Mouse (Mus musculus) limb, embryonic 13.5 days (tissue): ENCODE measurements around the gene Sparc. TPM values are rescaled to one million over a fixed set of nuclear protein-coding genes. Genes with fewer than 3 reads are reported as not detected.
A peak's percentile ranks its signal among the peaks of the same experiment; 100 is the strongest.
"Not testable (repeated sequence)": the region's sequence is repeated elsewhere in the genome, so short reads cannot be mapped to it uniquely, and the experiment has no call there.

Experiments used
- ATAC-seq: fragments of 200-750 bp; cut with Nextera tagmentation; 2 replicates; pipeline ENCODE4 v1.8.0; 2017; ENCODE audit warnings: low read depth, moderate number of reproducible peaks, moderate TSS enrichment; ENCODE audit not compliant: low FRiP score
- H3K27ac ChIP-seq: fragments of 300-500 bp; sonication (generic); 2 replicates; pipeline ENCODE4 v1.5.1; 2015; ENCODE audit warnings: inconsistent platforms, mild to moderate bottlenecking, moderate library complexity
- H3K27me3 ChIP-seq: fragments of 300-500 bp; sonication (generic); 2 replicates; pipeline ENCODE4 v1.6.1; 2015; ENCODE audit warnings: mild to moderate bottlenecking, inconsistent platforms
- H3K36me3 ChIP-seq: fragments of 300-500 bp; sonication (generic); 2 replicates; pipeline ENCODE4 v1.6.1; 2015; ENCODE audit warnings: inconsistent platforms, mild to moderate bottlenecking, moderate library complexity
- H3K4me1 ChIP-seq: fragments of 300-500 bp; sonication (generic); 2 replicates; pipeline ENCODE4 v1.6.1; 2015; ENCODE audit warnings: inconsistent platforms
- H3K4me2 ChIP-seq: fragments of 300-500 bp; sonication (generic); replicated peaks from 2 replicates; pipeline ENCODE4 v1.6.1; 2015; ENCODE audit warnings: inconsistent platforms, mild to moderate bottlenecking, moderate library complexity
- H3K4me3 ChIP-seq: fragments of 300-500 bp; sonication (generic); 2 replicates; pipeline ENCODE4 v1.5.1; 2015; ENCODE audit warnings: moderate library complexity, mild to moderate bottlenecking, inconsistent platforms
- H3K9ac ChIP-seq: fragments of 300-500 bp; sonication (generic); 2 replicates; pipeline ENCODE4 v1.6.1; 2015; ENCODE audit warnings: mild to moderate bottlenecking, inconsistent platforms
- H3K9me3 ChIP-seq: fragments of 300-500 bp; sonication (generic); 2 replicates; pipeline ENCODE4 v1.6.1; 2016; ENCODE audit warnings: inconsistent platforms
- WGBS: fragments of 180-500 bp; shearing (Covaris S2); methylation state at CpG from one replicate; pipeline ENCODE4 v1.1.7; 2015; 5-methylcytosine and 5-hydroxymethylcytosine counted together
- polyA plus RNA-seq: library from polyadenylated mRNA; unstranded; fragments of >200 nt; fragmentation: Nextera tagmentation; extraction: Ambion mirVana; gene quantifications from 2 replicates; pipeline ENCODE4 v1.2.1, GENCODE M21; 2015

The Sparc gene
- polyA plus RNA-seq, 1 experiment from 2014 or later: 1,317 TPM

DNA sequence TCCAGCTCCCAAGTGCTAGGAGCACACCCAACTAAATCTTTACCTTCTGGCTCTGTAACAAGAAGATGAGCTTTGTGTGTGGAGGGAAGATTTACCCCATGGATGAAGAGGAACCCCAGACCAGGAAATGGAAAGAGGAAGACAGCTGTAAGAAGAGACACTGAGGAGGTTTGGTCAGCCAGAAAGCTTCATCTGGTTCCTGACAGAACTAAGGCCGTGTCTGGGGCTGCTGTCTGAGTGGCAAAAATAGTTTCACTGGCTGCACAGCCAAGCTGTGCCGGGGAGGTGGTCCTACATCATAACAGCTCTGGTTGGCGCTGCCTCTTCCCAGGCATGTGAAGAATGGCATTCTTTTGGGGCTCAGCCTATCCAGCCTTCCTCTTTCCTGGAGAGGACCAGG is 10.0 kb upstream of the Sparc start:
- H3K4me3 ChIP-seq: no peak overlapping the region
- H3K36me3 ChIP-seq: no peaks in the 10 kb centered on the region
- H3K4me2 ChIP-seq: no peak overlapping the region
- no peak overlapping the region; the same call in 1 of the 2 replicates for H3K27ac ChIP-seq
- H3K27me3 ChIP-seq: no peaks in the 10 kb centered on the region
- H3K9ac ChIP-seq: no peak overlapping the region
- peaks cover 16% of the 10 kb centered on the region for H3K4me1 ChIP-seq
- ATAC-seq: no peak
- no peaks in the 10 kb centered on the region for H3K9me3 ChIP-seq
- 26% methylated on average over 3 of the region's 3 CpGs for WGBS

DNA sequence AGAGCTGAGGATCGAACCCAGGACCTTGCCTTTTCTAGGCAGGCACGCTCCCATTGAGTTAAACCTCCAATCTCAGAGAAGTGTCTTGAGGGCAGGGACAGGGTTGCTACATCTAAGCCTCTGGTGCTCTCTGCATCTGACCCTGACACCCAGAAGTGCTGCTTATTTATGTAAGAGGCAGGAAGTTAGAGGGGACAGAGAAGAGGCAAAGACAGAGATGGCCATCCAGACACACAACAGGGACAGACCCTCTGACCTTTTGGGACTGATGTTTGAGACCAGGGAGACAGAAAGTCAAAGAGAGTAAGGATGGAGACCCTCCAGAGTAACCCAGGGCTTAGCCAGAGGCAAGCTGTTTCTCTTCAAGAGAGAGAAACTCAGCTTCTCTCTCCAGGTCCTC is 7.0 kb upstream of the Sparc start:
- H3K4me1 ChIP-seq: peaks cover 33% of the 10 kb centered on the region
- H3K9ac ChIP-seq: no peak overlapping the region
- whole genome bisulfite sequencing: 91% methylated on average over 2 of the region's 2 CpGs
- H3K27me3 ChIP-seq: no peaks in the 10 kb centered on the region
- H3K27ac ChIP-seq: no peak overlapping the region
- H3K4me2 ChIP-seq: no peak overlapping the region
- ATAC-seq: no peak
- H3K4me3 ChIP-seq: no peak overlapping the region
- H3K36me3 ChIP-seq: no peaks in the 10 kb centered on the region
- no peaks in the 10 kb centered on the region for H3K9me3 ChIP-seq

DNA sequence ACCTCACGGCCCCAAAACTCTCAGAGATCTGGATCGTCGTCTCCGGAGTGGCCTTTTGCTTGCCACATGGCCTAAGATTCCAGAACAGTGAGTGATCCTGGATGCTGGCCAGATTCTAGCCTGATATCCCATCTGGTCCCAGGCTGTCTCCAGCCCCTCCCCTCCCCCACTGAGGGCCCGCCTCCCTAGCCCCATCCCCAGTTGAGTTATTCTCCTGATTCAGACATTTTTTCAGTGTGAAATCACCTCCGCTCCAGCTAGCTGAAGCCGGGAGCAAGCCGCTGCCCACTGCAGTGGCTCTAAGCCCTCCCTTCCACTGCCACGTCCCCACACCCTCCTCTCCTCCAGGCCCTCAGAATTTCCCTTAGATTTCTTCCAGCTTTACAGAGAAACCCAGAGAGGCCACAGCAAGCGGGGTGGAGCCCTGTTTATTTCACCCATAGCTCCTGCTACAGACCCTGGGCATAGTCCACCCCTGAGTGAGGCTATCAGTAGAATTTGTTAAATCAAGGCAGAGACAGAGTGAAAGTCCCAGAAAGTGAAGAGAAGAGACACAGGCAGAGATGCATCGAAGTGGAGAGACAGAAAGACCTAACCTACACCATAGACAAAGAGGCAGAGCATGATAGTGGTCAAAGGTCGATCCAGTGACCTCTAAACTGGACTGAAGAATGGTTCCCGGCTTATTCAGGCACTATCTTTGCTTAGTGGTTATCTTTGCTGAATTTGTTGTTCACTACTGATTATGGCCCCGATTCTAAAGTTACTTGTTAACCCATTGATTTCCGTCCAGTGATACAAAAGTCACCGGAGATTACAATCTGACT is 5.4 kb upstream of the Sparc start:
- peak overlapping the region; percentile 98 for H3K27ac ChIP-seq
- ATAC-seq: peak; percentile 94
- no peaks in the 10 kb centered on the region for H3K36me3 ChIP-seq
- H3K9ac ChIP-seq: peak overlapping the region; percentile 48
- peaks cover 48% of the 10 kb centered on the region for H3K4me1 ChIP-seq
- WGBS: 31% methylated on average over 16 of the region's 16 CpGs
- H3K4me3 ChIP-seq: no peak overlapping the region
- H3K27me3 ChIP-seq: no peaks in the 10 kb centered on the region
- no peaks in the 10 kb centered on the region for H3K9me3 ChIP-seq
- H3K4me2 ChIP-seq: peak overlapping the region; percentile 30; the same call in 1 of the 2 replicates

DNA sequence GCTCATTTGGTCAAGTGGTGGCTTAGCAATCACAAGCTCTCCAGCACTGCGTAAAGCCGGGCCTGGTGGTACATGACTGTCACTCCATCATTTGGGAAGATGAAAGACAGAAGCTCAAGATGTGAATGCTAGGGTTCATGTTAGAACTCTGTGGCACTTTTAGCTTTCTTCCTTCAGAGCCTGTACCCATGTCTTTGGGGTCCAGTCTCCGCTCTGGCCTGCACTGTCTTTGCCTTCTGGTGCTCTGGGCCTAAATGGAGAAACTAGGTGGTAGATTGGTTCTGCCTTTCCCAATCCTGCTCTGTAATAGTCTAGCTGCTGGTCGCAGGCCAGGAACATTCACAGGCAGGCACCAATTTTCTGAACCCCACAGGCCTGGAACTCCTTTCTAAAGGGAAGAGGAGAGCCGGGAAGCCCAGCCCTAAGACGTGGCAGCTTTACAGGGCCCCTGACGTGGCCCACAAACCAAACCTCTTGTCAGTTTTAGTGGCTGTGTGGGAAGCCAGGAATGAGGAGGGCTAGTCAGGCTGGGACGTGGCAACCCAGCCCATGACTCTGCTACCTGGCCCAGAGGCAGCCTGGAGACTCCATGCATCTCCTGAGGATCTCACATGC is 1.9 kb upstream of the Sparc start:
- Histone ChIP-seq H3K9ac (no peak overlapping the region; the same call in 1 of the 2 replicates), H3K4me1 (peaks cover 58% of the 10 kb centered on the region), H3K27me3 (no peaks in the 10 kb centered on the region), H3K27ac (peak overlapping the region; percentile 71), H3K4me3 (no peak overlapping the region), H3K4me2 (no peak overlapping the region), H3K36me3 (no peaks in the 10 kb centered on the region), H3K9me3 (no peaks in the 10 kb centered on the region)
- no peak for ATAC-seq
- 60% methylated on average over 8 of the region's 8 CpGs for whole genome bisulfite sequencing

DNA sequence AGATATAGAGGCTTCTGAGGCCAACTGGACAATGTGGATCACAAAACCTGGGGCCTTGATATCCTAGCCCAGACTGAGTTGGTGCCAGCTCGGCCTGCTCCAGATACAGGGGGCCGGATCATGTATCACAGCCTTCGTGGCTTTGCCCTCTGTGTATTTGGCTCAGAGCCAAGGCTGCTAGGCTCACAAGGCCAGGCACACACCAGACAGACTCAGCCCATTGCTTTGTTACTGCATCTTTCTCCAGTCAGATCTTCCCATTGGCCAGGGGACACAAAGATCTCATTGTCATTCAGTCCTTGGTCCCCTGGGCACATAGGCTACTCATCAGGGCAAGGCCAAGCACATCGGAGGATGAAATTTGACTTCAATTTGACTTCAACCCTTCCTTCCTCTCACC is 773 bp upstream of the Sparc start:
- 16% methylated on average over 4 of the region's 4 CpGs for WGBS

DNA sequence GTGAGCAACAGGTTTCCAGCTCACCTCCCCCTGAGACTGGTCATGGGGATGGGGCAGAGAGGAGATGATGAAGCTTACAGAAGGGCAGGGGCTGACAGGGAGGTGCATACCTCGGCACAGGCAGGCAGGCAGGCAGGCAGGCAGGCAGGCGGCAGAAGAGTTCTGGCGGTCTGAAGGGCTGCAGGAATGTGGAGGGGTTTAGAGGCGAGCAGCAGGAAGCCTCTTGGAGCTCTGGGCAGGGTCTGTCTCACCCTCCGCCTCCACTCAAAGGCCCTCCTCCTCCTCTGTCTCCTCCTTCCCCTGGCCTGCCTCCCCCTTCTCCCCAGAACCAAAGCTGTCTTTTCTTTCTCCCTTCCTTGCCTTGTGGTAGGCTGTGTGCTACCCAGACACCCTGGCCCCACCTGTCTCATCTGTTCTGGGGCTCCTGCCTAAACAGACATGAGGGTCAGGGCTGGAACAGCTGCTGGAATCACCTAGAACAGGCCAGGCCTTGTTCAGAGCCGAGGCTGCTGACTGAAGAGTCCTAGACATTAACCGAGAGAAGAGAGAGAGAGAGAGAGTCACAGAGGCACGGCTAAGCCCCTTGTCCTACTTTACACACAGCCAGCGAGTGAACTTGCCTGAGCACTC is 3.2 kb downstream of the Sparc start:
- Histone ChIP-seq H3K4me2 (peak overlapping the region; percentile 88), H3K9me3 (no peaks in the 10 kb centered on the region), H3K27me3 (no peaks in the 10 kb centered on the region), H3K4me1 (peaks cover 59% of the 10 kb centered on the region), H3K27ac (peak overlapping the region; percentile 97), H3K4me3 (peak overlapping the region; percentile 72), H3K9ac (peak overlapping the region; percentile 91), H3K36me3 (peaks cover 4% of the 10 kb centered on the region; the same call in 1 of the 2 replicates)
- WGBS: 6% methylated on average over 6 of the region's 9 CpGs
- ATAC-seq: peak; percentile 93

More for the DNA sequence above, 773 bp upstream of the Sparc start:
- Histone ChIP-seq H3K9ac (no peak overlapping the region), H3K4me1 (peaks cover 60% of the 10 kb centered on the region), H3K27me3 (no peaks in the 10 kb centered on the region), H3K4me2 (no peak overlapping the region), H3K27ac (peak overlapping the region; percentile 71), H3K36me3 (no peaks in the 10 kb centered on the region), H3K9me3 (no peaks in the 10 kb centered on the region), H3K4me3 (no peak overlapping the region)
- peak; percentile 34; the same call in 1 of the 2 replicates for ATAC-seq

- peak overlapping the region; percentile 72 for H3K4me3 ChIP-seq
- peak overlapping the region; percentile 91 for H3K9ac ChIP-seq
- H3K9me3 ChIP-seq: no peaks in the 10 kb centered on the region
- H3K36me3 ChIP-seq: peaks cover 7% of the 10 kb centered on the region
- H3K27me3 ChIP-seq: no peaks in the 10 kb centered on the region
- ATAC-seq: no peak; the same call in 1 of the 2 replicates
- H3K4me2 ChIP-seq: peak overlapping the region; percentile 88
- peaks cover 58% of the 10 kb centered on the region for H3K4me1 ChIP-seq
- WGBS: 6% methylated on average over 4 of the region's 4 CpGs
- H3K27ac ChIP-seq: peak overlapping the region; percentile 97
Measured at GRCm38 (mm10) chr11:55419296-55419677, 3.7 kb downstream of the Sparc start.

DNA sequence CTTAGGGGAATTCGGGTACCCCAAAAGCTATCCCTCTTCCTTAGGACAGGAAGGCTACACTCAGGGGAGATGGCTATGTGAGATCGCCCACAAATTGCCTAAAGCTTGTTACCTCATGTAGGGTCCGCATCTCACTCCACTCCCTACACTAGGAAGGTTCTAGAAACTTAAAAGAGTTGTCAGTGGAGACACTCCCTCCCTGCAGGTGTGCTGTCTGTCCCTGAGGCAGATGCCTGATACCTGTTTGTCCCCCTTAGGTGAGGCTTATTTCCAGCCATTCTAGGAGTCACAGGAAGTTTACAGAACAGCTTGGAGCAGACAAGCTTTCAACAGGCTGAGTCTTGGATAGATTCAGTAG is 4.3 kb downstream of the Sparc start:
- H3K4me3 ChIP-seq: peak overlapping the region; percentile 72
- no peaks in the 10 kb centered on the region for H3K9me3 ChIP-seq
- H3K27ac ChIP-seq: peak overlapping the region; percentile 97
- peak overlapping the region; percentile 88 for H3K4me2 ChIP-seq
- H3K4me1 ChIP-seq: peaks cover 56% of the 10 kb centered on the region
- peak overlapping the region; percentile 91 for H3K9ac ChIP-seq
- no peaks in the 10 kb centered on the region for H3K27me3 ChIP-seq
- WGBS: 8% methylated on average over 3 of the region's 3 CpGs
- peaks cover 12% of the 10 kb centered on the region for H3K36me3 ChIP-seq
- ATAC-seq: no peak

GRCm38 (mm10) chr11:55417898-55418703 is 4.9 kb downstream of the Sparc start:
- peak overlapping the region; percentile 97 for H3K27ac ChIP-seq
- no peaks in the 10 kb centered on the region for H3K9me3 ChIP-seq
- ATAC-seq: peak; percentile 72
- WGBS: 2% methylated on average over 24 of the region's 24 CpGs
- H3K36me3 ChIP-seq: peaks cover 18% of the 10 kb centered on the region
- peaks cover 55% of the 10 kb centered on the region for H3K4me1 ChIP-seq
- no peaks in the 10 kb centered on the region for H3K27me3 ChIP-seq
- H3K4me3 ChIP-seq: peak overlapping the region; percentile 72
- H3K4me2 ChIP-seq: peak overlapping the region; percentile 88
- H3K9ac ChIP-seq: peak overlapping the region; percentile 91

GRCm38 (mm10) chr11:55416609-55417265 is 6.2 kb downstream of the Sparc start:
- Histone ChIP-seq H3K9me3 (no peaks in the 10 kb centered on the region), H3K36me3 (peaks cover 32% of the 10 kb centered on the region), H3K4me2 (peak overlapping the region; percentile 88), H3K9ac (peak overlapping the region; percentile 50), H3K27ac (peak overlapping the region; percentile 61; the same call in 1 of the 2 replicates), H3K4me3 (peak overlapping the region; percentile 72), H3K4me1 (peaks cover 65% of the 10 kb centered on the region), H3K27me3 (no peaks in the 10 kb centered on the region)
- ATAC-seq: no peak
- 65% methylated on average over 6 of the region's 6 CpGs for WGBS

GRCm38 (mm10) chr11:55415731-55416130 is 7.3 kb downstream of the Sparc start:
- H3K27ac ChIP-seq, H3K9ac ChIP-seq, H3K9me3 ChIP-seq, ATAC-seq, H3K27me3 ChIP-seq, H3K4me2 ChIP-seq, H3K4me3 ChIP-seq: not testable (repeated sequence)
- Histone ChIP-seq H3K36me3 (peaks cover 40% of the 10 kb centered on the region), H3K4me1 (peaks cover 71% of the 10 kb centered on the region)
- 87% methylated on average over 6 of the region's 6 CpGs for WGBS
